Mouse (Mus musculus): Measurements from ENCODE around the gene Ifne.

Ifne gene

GRCm38 (mm10) chr4:88880101-88880500 is at the start of gene Ifne:
Gene Ifne (minus strand): TSS chr4:88880201.
- in situ Hi-C loops (cut with MboI, MseI), result no loop called here

GRCm38 (mm10) chr4:88928341-88929102 is 48.5 kb upstream of the Ifne start:
- in situ Hi-C loops (cut with MboI, MseI), result no loop called here

DNA sequence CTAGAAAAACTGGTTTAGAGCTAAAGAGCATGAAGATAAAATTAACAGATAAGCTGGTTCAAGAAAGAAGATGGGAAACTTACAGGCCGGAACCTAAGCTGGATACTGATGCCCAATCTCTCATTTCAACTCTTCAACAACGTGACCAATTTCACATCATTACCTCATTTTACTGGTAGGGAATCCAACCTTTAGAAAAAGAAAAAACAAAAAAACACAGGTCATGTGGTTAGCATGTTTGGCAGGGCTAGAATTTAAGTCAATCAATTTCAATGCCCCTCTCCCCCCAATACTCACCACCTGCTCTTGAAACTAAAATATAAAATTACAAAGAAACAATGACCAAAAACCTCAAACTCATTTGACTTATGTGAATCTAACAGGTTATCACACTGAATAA is 47.8 kb upstream of the Ifne start:
- in situ Hi-C loops (cut with MboI, MseI), result no loop called here

GRCm38 (mm10) chr4:88926637-88927036 is 46.6 kb upstream of the Ifne start:
- in situ Hi-C loops (cut with MboI, MseI), result no loop called here

DNA sequence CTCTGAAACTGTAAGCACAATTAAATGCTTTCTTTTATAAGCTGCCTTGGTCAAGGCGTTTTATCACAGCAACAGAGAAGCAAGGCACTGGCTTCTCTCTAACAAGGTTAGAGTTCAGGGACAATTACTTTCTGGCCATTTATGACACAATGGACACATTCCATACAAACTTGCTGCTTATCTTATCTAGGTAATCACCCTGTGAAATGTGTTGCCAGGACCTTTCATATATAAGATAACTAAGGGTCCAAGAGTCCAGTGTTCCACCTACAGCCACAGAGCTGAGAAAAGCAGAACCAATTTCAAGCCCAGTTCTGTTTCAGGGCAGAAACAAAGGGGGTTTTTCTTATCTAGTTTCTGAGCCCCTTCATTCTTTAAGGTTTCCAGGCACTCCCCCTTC is 46.1 kb upstream of the Ifne start:
- in situ Hi-C loops (cut with MboI, MseI), result no loop called here

DNA sequence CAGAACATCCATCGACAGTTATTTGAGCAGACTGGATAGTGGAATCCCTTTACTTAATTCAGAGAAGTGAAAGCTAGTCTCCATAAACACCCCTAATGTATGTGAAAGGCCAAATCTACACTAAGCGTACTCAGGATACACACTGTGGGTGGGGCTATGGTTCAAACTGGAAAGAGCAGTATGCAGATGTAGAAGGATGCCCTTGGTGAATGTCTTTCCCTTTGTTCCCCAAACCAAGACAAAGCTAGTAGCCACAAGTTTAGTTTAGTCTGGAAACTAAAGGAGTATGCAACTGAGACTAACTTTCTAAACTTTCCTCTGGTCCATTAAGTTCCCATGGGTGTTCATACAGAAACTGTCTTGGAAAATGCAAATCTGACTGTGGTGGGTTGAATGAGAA is 45.5 kb upstream of the Ifne start:
- in situ Hi-C loops (cut with MboI, MseI), result no loop called here

- in situ Hi-C loops (cut with MboI, MseI), result no loop called here
Measured at GRCm38 (mm10) chr4:88921280-88921679, 41.3 kb upstream of the Ifne start.

DNA sequence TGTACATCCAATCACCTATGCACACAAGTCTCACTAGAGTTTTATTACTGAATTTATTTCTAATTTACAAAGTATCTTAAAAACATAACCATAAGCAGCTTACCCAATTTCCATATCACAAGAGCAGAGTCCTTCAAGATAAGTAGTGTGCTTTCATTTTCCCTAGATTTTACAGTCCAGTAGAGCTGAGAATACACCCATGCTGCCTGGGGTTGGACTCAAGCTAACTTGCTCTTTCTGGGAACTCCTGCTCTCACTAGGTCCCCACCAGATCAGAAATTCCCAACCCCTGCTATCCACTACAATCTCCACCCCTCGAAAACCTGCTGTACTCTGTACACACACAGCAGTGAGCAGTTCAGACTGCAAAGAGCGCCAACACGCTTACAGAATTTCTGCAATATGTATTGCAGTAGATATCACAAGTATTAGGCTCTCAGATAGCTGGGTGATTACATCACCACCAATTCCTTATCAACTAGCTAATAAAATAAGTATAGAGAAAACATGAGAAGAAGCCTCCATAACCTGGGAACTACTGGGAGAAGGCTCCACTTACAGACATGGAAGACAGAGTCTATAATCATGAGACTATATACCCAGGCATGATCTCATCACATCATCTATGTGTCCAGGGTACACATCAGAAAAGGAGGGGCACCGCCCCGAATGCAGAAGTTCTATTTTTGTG is 37.9 kb upstream of the Ifne start:
- in situ Hi-C loops (cut with MboI, MseI), result no loop called here

DNA sequence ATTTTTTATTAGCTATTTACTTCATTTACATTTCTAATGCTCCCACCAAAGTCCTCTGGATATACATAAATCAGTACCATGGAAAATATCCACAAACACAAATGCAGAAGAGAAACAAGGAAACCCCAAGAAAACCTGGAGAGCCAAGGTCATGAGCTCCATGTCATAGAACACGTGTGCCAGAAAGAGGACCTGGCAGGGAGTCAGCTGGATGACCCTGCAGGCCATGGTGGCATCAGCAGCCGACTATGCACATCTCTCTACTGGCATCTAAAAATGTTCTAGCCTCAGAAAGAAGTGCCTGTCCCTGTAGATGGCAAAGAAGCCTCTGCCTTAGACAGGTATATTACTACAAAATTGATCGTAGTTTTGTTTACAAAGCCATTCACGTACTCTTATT is 36.3 kb upstream of the Ifne start:
- in situ Hi-C loops (cut with MboI, MseI), result no loop called here

DNA sequence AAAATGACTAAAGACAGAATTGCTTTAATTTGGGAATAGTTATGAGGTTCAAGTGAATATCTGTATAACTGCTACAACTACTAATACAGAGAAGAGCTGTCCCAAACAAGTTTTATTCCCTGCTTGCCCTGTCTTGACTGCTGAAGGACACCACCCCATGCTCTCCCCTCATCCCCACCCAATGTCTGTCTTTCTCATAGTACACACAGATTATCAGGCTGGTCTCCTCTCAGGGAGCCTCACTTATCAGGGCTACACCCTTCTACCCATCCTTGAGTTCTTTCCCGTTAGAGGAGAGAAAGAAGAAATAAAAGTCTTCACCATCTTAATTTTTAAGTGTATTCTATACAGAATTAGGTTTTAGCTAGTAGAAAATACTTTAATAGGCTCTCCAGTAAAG is 34.0 kb upstream of the Ifne start:
- in situ Hi-C loops (cut with MboI, MseI), result no loop called here

- in situ Hi-C loops (cut with MboI, MseI), result no loop called here
Measured at GRCm38 (mm10) chr4:88912882-88913281, 32.9 kb upstream of the Ifne start.

DNA sequence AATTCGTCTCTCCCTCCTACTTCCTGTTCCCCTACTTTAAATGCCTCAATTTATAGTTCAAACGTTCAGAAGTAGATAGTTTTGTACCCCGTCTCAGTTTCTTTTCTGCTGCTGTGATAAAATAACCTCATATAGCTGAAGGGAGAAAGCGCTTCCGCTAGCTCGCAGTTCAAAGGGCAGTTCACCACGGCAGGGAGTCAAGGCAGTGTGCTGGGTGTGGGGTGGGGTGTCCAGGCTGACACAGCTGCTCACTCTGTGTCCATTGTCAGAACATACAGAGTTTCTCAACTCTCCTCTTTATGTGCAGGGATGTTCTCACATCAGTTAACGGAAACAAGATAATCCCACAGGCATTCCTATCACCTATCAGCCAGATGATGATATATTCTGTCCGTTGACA is 32.2 kb upstream of the Ifne start:
- in situ Hi-C loops (cut with MboI, MseI), result no loop called here

DNA sequence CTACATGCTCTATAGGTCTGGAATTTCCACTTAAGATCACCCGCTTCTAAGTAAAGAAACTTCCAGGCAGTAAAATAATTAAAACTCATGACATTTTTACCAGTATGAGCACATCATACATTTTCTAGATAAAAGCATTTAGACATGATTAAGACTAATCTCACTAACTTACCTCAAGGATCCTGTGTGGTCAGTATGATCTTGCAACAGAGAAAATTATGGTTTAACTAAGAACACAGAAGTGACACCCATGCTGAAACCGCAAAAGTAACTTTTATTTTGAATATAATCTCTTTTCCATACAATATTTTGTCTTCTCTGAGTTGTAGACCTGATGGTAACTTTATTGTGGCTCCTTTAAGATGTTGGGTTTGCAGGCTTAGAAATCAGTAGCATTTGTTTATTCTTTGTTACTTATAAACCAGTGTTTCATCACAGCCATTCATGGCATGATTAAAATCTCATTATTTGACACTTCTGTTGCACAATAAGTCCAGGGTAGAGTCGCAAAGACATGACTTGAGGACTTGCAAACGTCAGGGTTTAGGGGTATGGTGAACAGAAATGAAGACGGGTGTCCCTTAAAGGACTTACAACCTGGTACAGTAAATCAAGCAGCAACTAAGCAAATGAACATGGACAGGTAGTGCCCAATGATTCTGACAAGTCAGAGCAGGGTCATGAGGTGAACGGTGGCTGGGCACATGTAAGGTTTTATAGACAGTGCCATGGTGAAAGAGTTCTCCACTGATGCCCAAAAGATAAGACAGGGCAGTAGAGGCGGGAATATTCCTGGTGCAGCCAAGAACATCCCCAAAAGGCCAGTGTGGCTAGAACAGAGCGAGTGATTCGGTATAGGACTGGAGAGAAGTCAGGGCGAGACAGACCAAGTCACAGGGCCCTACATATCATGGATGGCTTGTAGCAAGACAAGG is 29.9 kb upstream of the Ifne start:
- in situ Hi-C loops (cut with MboI, MseI), result no loop called here

GRCm38 (mm10) chr4:88893201-88893754 is 13.3 kb upstream of the Ifne start:
- in situ Hi-C loops (cut with MboI, MseI), result no loop called here

- in situ Hi-C loops (cut with MboI, MseI), result no loop called here
Measured at GRCm38 (mm10) chr4:88888236-88888635, 8.2 kb upstream of the Ifne start.

DNA sequence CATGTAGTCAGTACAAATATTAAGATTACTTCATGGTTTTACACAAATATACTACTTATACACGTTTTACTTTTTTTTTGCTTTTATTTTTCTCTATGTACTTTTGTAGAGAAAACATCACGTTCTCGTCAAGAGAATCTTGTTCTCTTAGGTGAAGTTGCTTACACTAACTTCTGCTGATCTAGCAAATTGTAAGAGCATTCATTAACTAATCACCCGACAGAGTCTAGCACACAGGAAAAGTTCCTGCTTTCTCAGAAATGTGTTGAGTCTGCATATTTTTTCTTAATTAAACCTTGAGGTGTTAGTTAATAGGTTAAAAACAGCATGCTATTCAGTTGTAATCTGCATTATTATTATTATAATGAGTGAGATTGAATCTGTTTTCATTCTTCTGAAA is 1.2 kb downstream of the Ifne start:
- in situ Hi-C loops (cut with MboI, MseI), result loop anchor here (5.0 to 10.0 kb wide), 3 partner anchors 56 to 656 kb away; no protein-coding TSS in a partner anchor

DNA sequence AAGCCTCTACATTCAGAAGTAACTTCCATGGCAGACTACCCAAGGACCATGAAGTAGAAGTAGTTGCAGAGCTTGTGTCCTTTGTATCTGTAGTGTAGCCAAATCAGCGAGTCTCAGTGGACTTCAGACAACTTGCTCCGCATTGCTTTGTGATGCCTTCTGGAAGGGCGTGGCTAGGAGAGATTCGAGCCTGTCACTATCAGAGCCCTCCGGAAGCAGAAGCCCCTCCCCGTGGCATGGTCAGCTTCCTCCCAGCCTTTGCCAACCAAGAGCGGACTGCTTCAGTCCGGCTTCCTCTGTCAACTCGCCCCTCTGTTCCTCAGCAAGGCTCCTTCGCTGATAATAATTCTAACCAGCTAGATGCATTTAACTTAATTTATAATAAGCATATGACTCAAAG is 1.8 kb downstream of the Ifne start:
- in situ Hi-C loops (cut with MboI, MseI), result loop anchor here (5.0 to 10.0 kb wide), 3 partner anchors 57 to 657 kb away; no protein-coding TSS in a partner anchor

DNA sequence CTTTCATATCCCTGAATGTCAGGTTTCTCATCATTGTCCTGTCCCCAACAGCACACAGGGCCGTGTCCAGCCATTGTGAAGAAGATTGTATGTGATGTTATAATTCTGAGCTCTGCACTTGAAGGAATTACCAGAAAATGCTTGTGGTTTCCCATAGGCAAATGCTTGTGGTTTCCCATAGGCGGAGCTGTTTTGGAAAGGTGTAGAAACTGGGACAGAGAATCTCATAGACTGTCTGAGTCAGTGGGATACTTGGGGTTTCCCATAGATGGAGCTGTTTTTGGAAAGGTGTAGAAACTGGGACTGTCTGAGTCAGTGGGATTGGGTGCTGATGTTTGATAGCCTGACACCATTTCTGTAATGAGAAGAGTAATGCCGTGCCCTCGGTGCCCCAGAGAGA is 3.5 kb downstream of the Ifne start:
- in situ Hi-C loops (cut with MboI, MseI), result loop anchor here (5.0 to 10.0 kb wide), 3 partner anchors 58 to 658 kb away; no protein-coding TSS in a partner anchor

DNA sequence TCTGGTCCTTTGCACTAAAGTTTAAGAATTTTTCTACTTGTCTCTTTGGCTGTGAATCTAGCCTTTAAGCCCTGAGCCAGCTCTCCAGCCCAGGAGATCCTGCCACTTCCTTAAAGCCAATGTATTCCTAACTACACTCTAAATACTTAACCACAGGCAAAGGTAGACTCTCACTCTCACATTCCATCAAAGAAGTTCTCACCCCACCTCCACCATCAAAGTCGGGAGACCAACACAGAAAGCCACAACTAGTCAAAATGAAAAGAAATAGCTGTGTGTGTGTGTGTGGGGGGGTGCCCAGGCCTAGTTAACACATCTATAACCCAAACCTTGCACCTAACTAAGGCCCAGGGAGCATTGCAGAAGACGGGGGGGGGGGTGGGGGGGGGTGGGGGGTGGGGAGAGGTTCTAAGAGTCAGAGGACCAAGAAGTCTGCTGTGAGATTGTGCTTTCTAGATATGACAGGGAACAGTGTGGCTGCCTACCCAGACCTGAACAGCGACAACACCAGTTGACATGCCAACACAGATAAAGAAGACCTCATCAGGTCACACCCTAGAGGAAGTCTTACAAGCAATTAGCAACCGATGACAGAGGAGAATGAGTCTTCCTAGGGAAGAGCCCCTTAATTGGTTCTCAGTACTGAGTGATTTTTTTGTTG is 4.4 kb downstream of the Ifne start:
- in situ Hi-C loops (cut with MboI, MseI), result loop anchor here (5.0 to 10.0 kb wide), 3 partner anchors 59 to 659 kb away; no protein-coding TSS in a partner anchor

DNA sequence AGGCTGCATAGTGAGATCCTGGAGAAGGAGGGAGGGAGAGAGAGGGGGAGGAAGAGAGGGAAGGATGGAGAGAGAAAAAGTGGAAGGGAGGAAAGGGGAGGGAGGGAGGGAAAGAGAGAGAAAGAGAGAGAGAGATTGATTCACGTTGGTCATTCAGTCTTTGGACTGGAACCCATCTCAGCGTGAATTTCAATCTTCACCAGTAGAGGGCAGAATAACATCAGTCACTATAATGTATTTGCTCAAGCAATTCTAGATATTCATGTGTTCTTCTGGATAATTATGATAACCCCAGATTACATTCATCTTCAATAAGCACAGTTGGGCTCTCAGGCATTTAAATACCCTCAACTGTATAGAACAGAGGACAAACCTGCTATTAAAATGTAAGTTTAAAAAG is 7.3 kb downstream of the Ifne start:
- in situ Hi-C loops (cut with MboI, MseI), result loop anchor here (5.0 to 25.0 kb wide), 4 partner anchors 62 to 662 kb away; partner anchors contain the start of gene Cdkn2a
